Mouse (Mus musculus) lung, postnatal 0 days (tissue): ENCODE data around the gene Rac2. TPM values are rescaled to one million over a fixed set of nuclear protein-coding genes. Genes with fewer than 3 reads are reported as not detected.

Source experiments
- ATAC-seq: fragments of 200-750 bp; cut with Nextera tagmentation; 2 replicates; pipeline ENCODE4 v1.8.0; 2017; ENCODE audit warnings: moderate library complexity
- DNase-seq: peaks from one replicate; pipeline ENCODE4 v3.0.0-alpha.2; 2016; ENCODE audit warnings: low spot score
- H3K27ac ChIP-seq: fragments of 300-500 bp; sonication (generic); 2 replicates; pipeline ENCODE4 v1.5.1; 2014; ENCODE audit warnings: antibody characterized with exemption, mild to moderate bottlenecking, low read length, mixed read lengths
- H3K27me3 ChIP-seq: fragments of 300-500 bp; sonication (generic); replicated peaks from 2 replicates; pipeline ENCODE4 v1.6.1; 2014; ENCODE audit warnings: low read length, mixed read lengths; ENCODE audit not compliant: insufficient read depth
- H3K36me3 ChIP-seq: fragments of 300-500 bp; sonication (generic); 2 replicates; pipeline ENCODE4 v1.6.1; 2014; ENCODE audit warnings: low read length, mixed read lengths; ENCODE audit not compliant: insufficient read depth
- H3K4me1 ChIP-seq: fragments of 300-500 bp; sonication (generic); 2 replicates; pipeline ENCODE4 v1.6.1; 2014; ENCODE audit warnings: antibody characterized with exemption, low read depth, low read length, mixed read lengths; ENCODE audit not compliant: insufficient read depth
- H3K4me2 ChIP-seq: fragments of 300-500 bp; sonication (generic); replicated peaks from 2 replicates; pipeline ENCODE4 v1.6.1; 2014; ENCODE audit warnings: low read depth, mild to moderate bottlenecking, low read length, moderate library complexity, mixed read lengths
- H3K4me3 ChIP-seq: fragments of 300-500 bp; sonication (generic); 2 replicates; pipeline ENCODE4 v1.5.1; 2014; ENCODE audit warnings: low read depth, low read length
- H3K9ac ChIP-seq: fragments of 300-500 bp; sonication (generic); replicated peaks from 2 replicates; pipeline ENCODE4 v1.6.1; 2014; ENCODE audit warnings: low read depth, mild to moderate bottlenecking
- H3K9me3 ChIP-seq: fragments of 300-500 bp; sonication (generic); 2 replicates; pipeline ENCODE4 v1.6.1; 2016; ENCODE audit warnings: low read length, mixed read lengths
- CTCF ChIP-seq: IDR thresholded peaks from 2 replicates; pipeline ENCODE4 v1.5.1; 2016; ENCODE audit warnings: antibody characterized with exemption, mild to moderate bottlenecking
- EP300 ChIP-seq: IDR thresholded peaks from 2 replicates; pipeline ENCODE4 v1.6.1; 2016; ENCODE audit warnings: antibody characterized with exemption, mild to moderate bottlenecking, control low read depth
- WGBS: fragments of 180-500 bp; shearing (Covaris S2); extraction: QIAGEN DNeasy Blood & Tissue Kit; methylation state at CpG from one replicate; pipeline ENCODE4 v1.1.7; 2014; 5-methylcytosine and 5-hydroxymethylcytosine counted together
- polyA plus RNA-seq: library from polyadenylated mRNA; unstranded; fragments of >200 nt; fragmentation: Nextera tagmentation; extraction: Ambion mirVana; gene quantifications from 2 replicates; pipeline ENCODE4 v1.2.1, GENCODE M21; 2015

Rac2 gene
- polyA plus RNA-seq, 1 experiment from 2014 or later, result 29.7 TPM

DNA sequence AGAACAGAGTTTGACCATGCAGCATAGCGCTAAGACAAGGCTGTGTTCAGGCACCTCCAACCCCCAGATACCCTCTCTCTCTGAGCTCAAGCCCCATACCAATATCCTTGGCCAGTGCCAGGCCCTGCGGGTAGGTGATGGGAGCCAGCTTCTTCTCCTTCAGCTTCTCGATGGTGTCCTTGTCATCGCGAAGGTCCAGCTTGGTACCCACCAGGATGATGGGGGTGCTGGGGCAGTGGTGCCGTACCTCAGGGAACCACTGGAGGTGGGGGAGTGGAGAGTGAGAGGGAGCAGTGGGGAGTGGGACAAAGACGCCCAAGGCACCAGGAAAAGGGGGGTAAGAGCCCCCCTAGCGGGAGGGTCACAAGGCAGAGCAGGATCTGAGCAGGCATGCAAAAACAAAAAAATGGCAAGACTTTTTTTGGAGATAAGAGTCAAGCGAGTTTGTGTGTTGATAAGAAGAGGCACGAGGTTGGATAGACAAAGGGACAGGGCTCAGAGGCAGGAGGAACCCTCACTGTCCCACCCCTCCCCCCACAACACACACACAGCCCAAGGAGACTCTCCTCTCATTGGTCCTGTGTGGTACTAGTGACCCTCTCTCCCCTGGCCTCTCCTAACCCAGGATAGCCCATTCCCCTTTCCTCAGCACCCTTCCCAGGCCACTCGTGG lies 7.7 kb downstream of the Rac2 start:
- DNase-seq (no peak), ATAC-seq (no peak)
- no peaks in the 10 kb centered on the region for H3K27me3 ChIP-seq
- no peaks in the 10 kb centered on the region for H3K9me3 ChIP-seq
- TF ChIP-seq EP300, result no peak
- H3K9ac ChIP-seq, result no peak overlapping the region
- no peaks in the 10 kb centered on the region for H3K36me3 ChIP-seq
- H3K27ac ChIP-seq, result no peak overlapping the region
- H3K4me3 ChIP-seq, result no peak overlapping the region
- 60% methylated on average over 11 of the region's 11 CpGs for WGBS
- no peak overlapping the region for H3K4me2 ChIP-seq
- no peaks in the 10 kb centered on the region for H3K4me1 ChIP-seq

DNA sequence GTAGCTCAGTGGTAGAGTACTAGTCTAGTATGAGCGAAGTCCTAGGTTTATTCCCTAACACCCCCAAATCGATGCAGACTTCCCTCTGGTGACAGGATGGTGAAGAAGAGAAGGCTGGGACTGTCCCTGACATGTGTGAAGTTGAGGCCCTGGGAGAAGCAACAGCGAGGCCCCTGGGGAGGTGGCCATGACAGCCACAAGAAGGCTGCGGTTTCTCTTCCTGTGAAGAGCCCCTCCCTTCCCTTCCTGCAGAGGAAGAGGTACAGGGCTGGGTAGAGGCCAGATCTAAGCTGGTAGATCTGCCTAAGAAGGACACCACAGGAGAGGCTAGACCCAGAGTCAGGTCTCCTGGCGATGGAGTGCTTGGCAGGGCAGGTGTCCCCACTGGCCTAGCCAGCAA lies 8.6 kb downstream of the Rac2 start:
- TF ChIP-seq EP300 (no peak), CTCF (no peak)
- H3K27ac ChIP-seq, result no peak overlapping the region
- no peaks in the 10 kb centered on the region for H3K27me3 ChIP-seq
- no peaks in the 10 kb centered on the region for H3K9me3 ChIP-seq
- no peak overlapping the region for H3K4me3 ChIP-seq
- no peak overlapping the region for H3K9ac ChIP-seq
- ATAC-seq, result no peak
- WGBS, result 73% methylated on average over 5 of the region's 5 CpGs
- H3K4me1 ChIP-seq, result no peaks in the 10 kb centered on the region
- H3K4me2 ChIP-seq, result no peak overlapping the region
- DNase-seq, result no peak
- no peaks in the 10 kb centered on the region for H3K36me3 ChIP-seq

- no peak for DNase-seq
- ATAC-seq, result no peak
- Histone ChIP-seq H3K27me3 (no peaks in the 10 kb centered on the region), H3K4me2 (no peak overlapping the region), H3K36me3 (no peaks in the 10 kb centered on the region), H3K9ac (no peak overlapping the region), H3K27ac (no peak overlapping the region), H3K4me3 (no peak overlapping the region), H3K4me1 (no peaks in the 10 kb centered on the region), H3K9me3 (no peaks in the 10 kb centered on the region)
- 87% methylated on average over 3 of the region's 3 CpGs for WGBS
- TF ChIP-seq EP300 (no peak), CTCF (no peak)
Measured at GRCm38 (mm10) chr15:78563344-78563743, 9.2 kb downstream of the Rac2 start.

DNA sequence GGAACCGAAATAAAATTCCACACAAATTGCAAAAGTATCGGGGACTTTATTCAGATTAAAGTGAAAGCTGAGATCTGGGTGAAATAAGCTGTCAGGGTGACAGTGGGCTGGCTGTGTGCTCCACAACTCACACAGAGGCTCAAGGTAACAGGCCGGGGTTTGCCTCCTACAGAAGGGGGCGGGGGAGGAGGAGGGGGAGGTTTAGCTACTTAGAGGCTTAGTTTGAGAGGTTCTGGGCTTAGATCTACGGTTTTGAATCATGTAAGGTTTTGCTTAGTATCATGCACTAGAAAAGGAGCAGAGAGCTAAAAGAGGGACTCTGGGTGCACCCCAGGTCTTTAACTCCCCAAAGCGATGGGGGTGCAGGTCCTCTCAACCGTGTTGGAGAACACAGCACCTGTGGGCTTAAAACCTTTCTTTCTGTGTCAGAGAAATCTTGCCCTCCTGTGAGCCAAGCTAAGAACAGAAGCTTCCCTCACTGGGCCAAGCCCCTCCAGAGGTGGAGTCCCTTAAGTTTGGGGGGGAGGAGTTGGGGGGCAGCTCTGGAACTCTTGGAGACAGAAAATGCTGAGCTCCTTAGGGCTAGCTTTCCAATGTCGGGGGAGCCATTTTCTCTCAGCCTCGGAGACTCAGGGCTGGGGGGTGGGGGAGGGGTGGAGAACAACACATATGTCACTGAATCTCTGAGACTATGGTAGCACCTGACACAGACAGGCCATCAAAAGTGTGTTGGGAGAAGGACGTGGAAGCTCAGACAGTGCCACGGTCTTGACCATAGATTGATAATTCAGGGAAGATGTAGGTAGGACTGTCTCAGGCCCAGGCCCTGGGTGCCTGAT lies 13.2 kb downstream of the Rac2 start:
- TF ChIP-seq CTCF (no peak), EP300 (no peak)
- 61% methylated on average over 11 of the region's 11 CpGs for WGBS
- no peak for ATAC-seq
- Histone ChIP-seq H3K9ac (no peak overlapping the region), H3K4me3 (no peak overlapping the region), H3K27me3 (no peaks in the 10 kb centered on the region), H3K27ac (no peak overlapping the region), H3K9me3 (no peaks in the 10 kb centered on the region), H3K4me2 (no peak overlapping the region), H3K4me1 (no peaks in the 10 kb centered on the region), H3K36me3 (no peaks in the 10 kb centered on the region)
- no peak for DNase-seq

DNA sequence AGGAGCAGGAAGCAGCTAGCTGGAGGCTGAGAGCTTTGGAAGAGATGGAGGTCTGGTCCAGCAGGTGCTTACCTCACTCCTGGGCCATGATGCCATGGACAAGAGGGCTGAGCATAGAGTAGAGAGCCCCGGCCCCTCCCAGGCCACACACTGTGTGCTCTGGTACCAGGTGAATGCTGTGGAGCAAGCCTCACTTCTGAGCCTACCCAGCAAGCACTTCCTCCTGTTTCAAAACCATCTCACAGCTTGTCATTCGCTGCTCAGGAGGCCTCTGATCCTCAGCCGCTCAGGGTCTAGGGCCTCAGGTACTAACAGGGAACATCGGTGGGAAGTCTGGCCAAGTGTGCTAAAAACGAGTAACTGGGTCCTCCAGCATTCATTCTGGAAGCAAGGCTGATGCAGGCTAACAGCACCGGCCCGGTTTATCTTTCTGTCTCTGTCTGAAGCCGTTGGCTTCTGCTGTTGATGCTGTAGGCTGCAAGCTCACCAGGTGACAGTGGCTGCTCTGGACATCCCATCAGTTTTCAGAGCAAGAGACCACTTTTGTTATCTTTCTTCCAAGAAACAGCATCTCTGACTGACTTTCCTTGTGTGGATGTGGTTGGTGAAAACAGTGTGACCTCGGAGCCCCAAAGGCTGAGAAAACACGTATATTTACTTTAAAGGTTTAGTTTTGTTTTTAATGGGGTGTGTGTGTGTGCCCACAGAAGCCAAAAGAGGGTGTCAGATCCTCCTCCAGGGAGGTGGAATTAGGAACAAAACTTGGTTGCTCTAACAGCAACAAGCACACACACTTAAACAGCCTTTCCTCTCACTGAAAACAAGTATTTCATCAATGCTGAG lies 14.7 kb downstream of the Rac2 start:
- DNase-seq (no peak), ATAC-seq (no peak)
- no peaks in the 10 kb centered on the region for H3K4me1 ChIP-seq
- TF ChIP-seq EP300 (no peak), CTCF (no peak)
- H3K4me2 ChIP-seq, result no peak overlapping the region
- no peaks in the 10 kb centered on the region for H3K36me3 ChIP-seq
- no peak overlapping the region for H3K9ac ChIP-seq
- WGBS, result 45% methylated on average over 10 of the region's 10 CpGs
- H3K27me3 ChIP-seq, result no peaks in the 10 kb centered on the region
- no peak overlapping the region for H3K27ac ChIP-seq
- no peak overlapping the region for H3K4me3 ChIP-seq
- H3K9me3 ChIP-seq, result no peaks in the 10 kb centered on the region
